Mouse (Mus musculus) hindbrain, embryonic 10.5 days (tissue): ENCODE results near the gene Xpo6. TPM values are rescaled to one million over a fixed set of nuclear protein-coding genes. Genes with fewer than 3 reads are reported as not detected.

Source experiments
- DNase-seq: peaks from one replicate; pipeline ENCODE4 v3.0.0-alpha.2; 2017; ENCODE audit warnings: low spot score
- H3K27ac ChIP-seq: fragments of 300-500 bp; sonication (generic); 2 replicates; pipeline ENCODE4 v1.5.1; 2016; ENCODE audit warnings: mild to moderate bottlenecking, moderate library complexity
- H3K27me3 ChIP-seq: fragments of 300-500 bp; sonication (generic); 2 replicates; pipeline ENCODE4 v1.6.1; 2016; ENCODE audit warnings: mild to moderate bottlenecking; ENCODE audit not compliant: poor library complexity, insufficient read depth, severe bottlenecking
- H3K36me3 ChIP-seq: fragments of 300-500 bp; sonication (generic); 2 replicates; pipeline ENCODE4 v1.6.1; 2016; ENCODE audit warnings: mild to moderate bottlenecking, moderate library complexity
- H3K4me1 ChIP-seq: fragments of 300-500 bp; sonication (generic); replicated peaks from 2 replicates; pipeline ENCODE4 v1.6.1; 2016; ENCODE audit warnings: mild to moderate bottlenecking
- H3K4me3 ChIP-seq: fragments of 300-500 bp; sonication (generic); 2 replicates; pipeline ENCODE4 v1.5.1; 2016; ENCODE audit warnings: mild to moderate bottlenecking, moderate library complexity
- H3K9me3 ChIP-seq: fragments of 300-500 bp; sonication (generic); 2 replicates; pipeline ENCODE4 v1.6.1; 2016; ENCODE audit warnings: mild to moderate bottlenecking, moderate library complexity
- WGBS: fragments of 180-500 bp; shearing (Covaris S2); methylation state at CpG from one replicate; pipeline ENCODE4 v1.1.7; 2016; 5-methylcytosine and 5-hydroxymethylcytosine counted together
- polyA plus RNA-seq: library from polyadenylated mRNA; unstranded; fragments of >200 nt; fragmentation: Nextera tagmentation; extraction: Ambion mirVana; gene quantifications from 2 replicates; pipeline ENCODE4 v1.2.1, GENCODE M21; 2016

Xpo6 gene
- 60.9 and 63.7 TPM in 2 replicates for polyA plus RNA-seq

- WGBS: under 1% methylated on average over 57 of the region's 57 CpGs
- Histone ChIP-seq H3K4me1 (peaks cover 28% of the 10 kb centered on the region), H3K27ac (peak within 1 kb of the TSS; percentile 97), H3K27me3 (no peaks in the 10 kb centered on the region), H3K4me3 (peak within 1 kb of the TSS; percentile 88), H3K9me3 (no peaks in the 10 kb centered on the region), H3K36me3 (no peaks in the 10 kb centered on the region)
- DNase-seq: peak; percentile 96
Observed at GRCm38 (mm10) chr7:126200178-126200996, at the start of gene Xpo6. Gene Xpo6, minus strand, starts transcription at chr7:126200501.

DNA sequence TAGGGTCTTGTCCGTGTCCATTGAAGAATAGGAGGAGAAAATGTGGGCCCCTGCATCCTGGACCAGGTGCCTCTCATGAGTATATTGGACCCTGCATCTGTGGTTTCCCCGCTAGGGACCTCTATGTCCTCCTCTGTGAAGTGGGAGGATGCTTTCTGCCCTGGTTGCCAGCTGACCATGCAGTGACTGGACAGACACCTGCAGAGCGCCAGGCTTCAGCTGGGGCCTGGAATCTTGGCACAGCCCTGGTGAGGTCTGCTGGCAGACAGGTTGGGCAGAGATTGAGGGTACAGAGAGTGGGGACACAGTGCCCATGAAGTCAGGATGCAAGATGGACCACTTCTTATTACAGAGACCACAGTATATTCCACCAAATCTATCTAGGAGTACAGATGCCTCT lies 49.7 kb upstream of the Xpo6 start:
- no peak for DNase-seq
- H3K4me3 ChIP-seq: no peak overlapping the region
- H3K4me1 ChIP-seq: peaks cover 15% of the 10 kb centered on the region
- 91% methylated on average over 3 of the region's 3 CpGs for WGBS
- H3K9me3 ChIP-seq: no peaks in the 10 kb centered on the region
- H3K27ac ChIP-seq: no peak overlapping the region
- H3K36me3 ChIP-seq: no peaks in the 10 kb centered on the region
- H3K27me3 ChIP-seq: peaks cover 23% of the 10 kb centered on the region

GRCm38 (mm10) chr7:126249146-126249545 lies 48.8 kb upstream of the Xpo6 start:
- Histone ChIP-seq H3K4me3 (no peak overlapping the region), H3K9me3 (no peaks in the 10 kb centered on the region), H3K27me3 (peaks cover 23% of the 10 kb centered on the region), H3K36me3 (no peaks in the 10 kb centered on the region), H3K27ac (no peak overlapping the region), H3K4me1 (peaks cover 15% of the 10 kb centered on the region)
- DNase-seq: no peak
- 76% methylated on average over 5 of the region's 5 CpGs for WGBS

- peaks cover 23% of the 10 kb centered on the region for H3K27me3 ChIP-seq
- H3K36me3 ChIP-seq: no peaks in the 10 kb centered on the region
- WGBS: 51% methylated on average over 17 of the region's 17 CpGs
- no peak for DNase-seq
- no peaks in the 10 kb centered on the region for H3K9me3 ChIP-seq
- H3K27ac ChIP-seq: no peak overlapping the region
- H3K4me3 ChIP-seq: peak overlapping the region; percentile 23; the same call in 1 of the 2 replicates
- peaks cover 15% of the 10 kb centered on the region for H3K4me1 ChIP-seq
Observed at GRCm38 (mm10) chr7:126248641-126249141, 48.4 kb upstream of the Xpo6 start.

DNA sequence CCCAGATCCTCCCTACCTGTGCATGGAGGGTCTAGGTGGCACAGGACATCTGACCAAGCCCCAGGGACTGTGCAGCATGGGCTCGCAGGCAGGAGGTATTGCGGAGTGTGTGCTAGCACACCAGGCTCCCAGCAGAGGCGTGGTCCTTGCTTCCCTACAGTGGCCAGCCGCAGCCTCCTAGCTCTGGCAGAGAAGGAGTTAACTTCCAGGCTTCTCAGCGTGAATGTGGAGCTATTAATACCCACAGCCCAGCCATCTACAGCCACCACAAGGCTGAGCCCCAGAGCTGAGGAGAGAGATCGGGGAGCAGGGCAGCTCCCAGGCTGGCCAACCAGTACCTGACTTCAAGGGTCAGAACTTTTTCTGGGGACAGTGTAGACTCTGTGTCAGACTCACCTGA lies 47.8 kb upstream of the Xpo6 start:
- peak overlapping the region; percentile 23; the same call in 1 of the 2 replicates for H3K4me3 ChIP-seq
- no peak for DNase-seq
- 0 out of 2 replicates have a peak overlapping the region, but pooled peaks have one; percentile 29 for H3K27ac ChIP-seq
- H3K4me1 ChIP-seq: peaks cover 15% of the 10 kb centered on the region
- WGBS: 6% methylated on average over 6 of the region's 6 CpGs
- no peaks in the 10 kb centered on the region for H3K9me3 ChIP-seq
- no peaks in the 10 kb centered on the region for H3K36me3 ChIP-seq
- H3K27me3 ChIP-seq: peaks cover 23% of the 10 kb centered on the region

DNA sequence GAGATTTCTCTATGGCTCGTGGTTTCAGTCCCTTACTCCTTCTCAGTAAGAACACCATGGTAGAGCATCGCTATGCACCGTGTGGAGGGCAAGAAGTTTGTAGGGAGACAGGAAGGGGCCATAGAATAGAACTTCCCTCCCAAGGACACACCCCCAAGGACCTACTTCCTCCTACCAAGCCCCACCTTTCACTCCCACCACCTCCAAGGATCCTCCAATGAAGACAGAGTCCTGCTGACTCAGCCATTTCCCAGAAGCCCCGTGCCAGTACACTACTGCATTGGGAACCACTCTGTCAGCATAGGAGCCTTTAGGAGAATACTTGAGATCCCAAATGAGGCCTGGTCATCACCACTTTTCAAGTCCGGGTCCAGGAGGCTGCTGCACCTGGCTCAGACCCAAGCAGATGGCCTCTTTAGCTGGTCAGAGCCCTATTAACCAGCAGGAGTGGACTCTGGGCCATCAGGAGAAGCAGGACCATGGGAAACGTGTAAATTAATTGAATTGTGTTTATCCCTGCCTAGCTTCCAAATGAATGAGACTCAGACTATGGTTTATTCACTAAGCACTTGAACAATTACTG lies 44.0 kb upstream of the Xpo6 start:
- peaks cover 15% of the 10 kb centered on the region for H3K4me1 ChIP-seq
- H3K27me3 ChIP-seq: peaks cover 17% of the 10 kb centered on the region
- H3K4me3 ChIP-seq: no peak overlapping the region
- H3K27ac ChIP-seq: no peak overlapping the region
- H3K36me3 ChIP-seq: no peaks in the 10 kb centered on the region
- no peaks in the 10 kb centered on the region for H3K9me3 ChIP-seq
- WGBS: 82% methylated on average over 6 of the region's 6 CpGs
- no peak for DNase-seq

DNA sequence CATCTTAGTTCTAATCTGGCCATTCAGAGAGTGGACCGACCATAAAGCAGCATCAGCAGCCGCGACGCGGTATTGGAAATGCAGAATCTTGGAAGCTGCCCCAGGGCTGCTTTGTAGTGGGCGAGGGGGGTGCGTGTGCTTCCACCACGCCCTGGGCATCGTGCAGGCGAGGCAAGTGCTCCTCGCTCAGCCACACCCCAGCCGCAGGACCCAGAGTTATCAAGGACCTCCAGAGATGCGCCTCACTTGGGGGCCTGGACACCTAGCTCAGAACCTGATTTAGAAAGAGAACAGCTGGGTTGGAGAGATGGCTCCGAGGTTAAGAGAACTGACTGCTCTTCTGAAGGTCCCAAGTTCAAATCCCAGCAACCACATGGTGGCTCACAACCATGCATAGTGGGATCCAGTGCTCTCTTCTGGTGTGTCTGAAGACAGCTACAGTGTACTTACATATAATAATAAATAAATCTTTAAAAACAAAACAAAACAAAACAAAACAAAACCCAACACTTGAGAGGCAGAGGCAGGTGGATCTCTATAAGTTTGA lies 40.6 kb upstream of the Xpo6 start:
- 87% methylated on average over 14 of the region's 14 CpGs for WGBS
- Histone ChIP-seq H3K4me3 (no peak overlapping the region), H3K36me3 (no peaks in the 10 kb centered on the region)

DNA sequence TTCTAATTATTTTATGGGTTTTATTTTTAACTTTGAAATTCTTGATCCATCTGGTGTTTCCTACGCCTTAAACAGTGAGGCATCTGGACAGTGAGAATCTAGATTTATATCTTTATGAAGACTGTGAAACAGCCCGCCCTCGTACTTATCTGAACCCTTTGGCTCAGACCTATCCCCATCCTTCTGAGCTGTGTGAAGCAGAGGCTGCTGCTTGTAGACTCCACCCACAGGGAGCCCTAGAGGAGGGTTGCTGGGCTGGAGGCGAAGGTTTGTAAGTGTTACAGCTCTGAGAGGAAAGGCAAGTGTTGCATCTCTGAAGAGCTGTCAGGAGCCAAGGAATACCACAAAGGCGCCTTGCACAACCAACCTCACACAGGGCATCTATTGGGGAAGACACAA lies 36.5 kb upstream of the Xpo6 start:
- H3K27me3 ChIP-seq: 0 out of 2 replicates have a peak, but pooled peaks cover 8% of the 10 kb centered on the region
- no peak for DNase-seq
- H3K36me3 ChIP-seq: no peaks in the 10 kb centered on the region
- H3K4me3 ChIP-seq: no peak overlapping the region
- no peaks in the 10 kb centered on the region for H3K9me3 ChIP-seq
- H3K4me1 ChIP-seq: peaks cover 5% of the 10 kb centered on the region
- H3K27ac ChIP-seq: no peak overlapping the region
- 85% methylated on average over 5 of the region's 5 CpGs for WGBS

More for the DNA sequence above, 40.6 kb upstream of the Xpo6 start:
- H3K27ac ChIP-seq: no peak overlapping the region
- no peaks in the 10 kb centered on the region for H3K9me3 ChIP-seq
- 0 out of 2 replicates have a peak, but pooled peaks cover 8% of the 10 kb centered on the region for H3K27me3 ChIP-seq
- no peak for DNase-seq
- peaks cover 3% of the 10 kb centered on the region for H3K4me1 ChIP-seq

DNA sequence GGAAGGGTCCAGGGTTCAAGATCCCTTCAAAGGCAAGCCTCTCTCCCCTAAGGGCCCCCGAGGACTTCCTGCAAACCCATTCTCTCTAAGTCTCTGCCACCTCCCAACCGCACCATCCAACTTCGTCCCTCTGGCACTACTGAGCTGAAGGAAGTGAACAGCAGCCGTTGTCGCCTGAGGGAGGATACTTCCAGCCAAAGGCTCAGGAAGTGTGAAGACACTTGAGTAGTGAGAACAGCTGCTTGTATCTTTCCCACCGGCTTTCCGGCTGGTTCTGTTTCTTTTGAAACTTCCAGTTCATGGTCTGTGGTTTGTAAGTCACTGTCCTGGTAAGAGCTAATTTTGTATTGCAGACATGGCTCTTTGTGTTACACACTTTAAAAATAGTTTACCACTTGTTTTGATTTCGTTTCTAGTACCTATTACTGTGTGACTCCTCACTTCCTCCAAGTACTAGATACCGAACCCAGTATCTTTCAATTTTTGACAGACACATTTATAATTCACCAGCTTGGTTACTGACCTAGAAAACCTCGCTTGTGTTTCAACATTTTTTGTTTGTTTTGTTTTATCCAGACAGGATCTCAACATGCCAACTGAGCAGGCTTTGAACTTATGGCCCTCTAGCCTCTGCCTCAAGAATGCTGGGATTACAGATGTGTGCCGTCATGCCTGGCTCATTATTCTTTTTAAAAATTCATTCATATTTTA lies 35.9 kb upstream of the Xpo6 start:
- Histone ChIP-seq H3K4me3 (no peak overlapping the region), H3K4me1 (peaks cover 5% of the 10 kb centered on the region), H3K27ac (no peak overlapping the region; the same call in 1 of the 2 replicates), H3K27me3 (0 out of 2 replicates have a peak, but pooled peaks cover 8% of the 10 kb centered on the region), H3K36me3 (no peaks in the 10 kb centered on the region), H3K9me3 (no peaks in the 10 kb centered on the region)
- WGBS: 65% methylated on average over 11 of the region's 11 CpGs
- DNase-seq: no peak

- Histone ChIP-seq H3K4me1 (peaks cover 5% of the 10 kb centered on the region), H3K27me3 (0 out of 2 replicates have a peak, but pooled peaks cover 8% of the 10 kb centered on the region), H3K4me3 (no peak overlapping the region), H3K36me3 (no peaks in the 10 kb centered on the region), H3K9me3 (no peaks in the 10 kb centered on the region), H3K27ac (no peak overlapping the region)
- 80% methylated on average over 3 of the region's 3 CpGs for WGBS
- DNase-seq: no peak
Observed at GRCm38 (mm10) chr7:126234611-126235010, 34.3 kb upstream of the Xpo6 start.

- no peak for DNase-seq
- peaks cover 5% of the 10 kb centered on the region for H3K4me1 ChIP-seq
- H3K4me3 ChIP-seq: no peak overlapping the region
- WGBS: 86% methylated on average over 8 of the region's 8 CpGs
- H3K9me3 ChIP-seq: no peaks in the 10 kb centered on the region
- no peaks in the 10 kb centered on the region for H3K36me3 ChIP-seq
- no peak overlapping the region for H3K27ac ChIP-seq
- H3K27me3 ChIP-seq: no peaks in the 10 kb centered on the region
Observed at GRCm38 (mm10) chr7:126232345-126233071, 32.2 kb upstream of the Xpo6 start.
